Mouse (Mus musculus): ENCODE measurements around the gene Rasl10b. TPM values are rescaled to one million over a fixed set of nuclear protein-coding genes. Genes with fewer than 3 reads are reported as not detected.

Rasl10b gene
- polyA plus RNA-seq, 1 experiment from 2014 or later: 2.4 TPM

Other genes with a start within 250 kb of the Rasl10b start
- gene Slfn4, start 234.0 kb upstream of the Rasl10b start, polyA plus RNA-seq (2015; fragmentation: Nextera tagmentation; extraction: Ambion mirVana): 0.73 and 0.76 TPM in 2 replicates
- 0.53 and 0.88 TPM in 2 replicates for gene Slfn3, start 217.8 kb upstream of the Rasl10b start, polyA plus RNA-seq (2015; fragmentation: Nextera tagmentation; extraction: Ambion mirVana)
- 1.1 and 2.6 TPM in 2 replicates for gene Slfn14, start 122.4 kb upstream of the Rasl10b start, polyA plus RNA-seq (2015; fragmentation: Nextera tagmentation; extraction: Ambion mirVana)
- gene Ap2b1, start 110.1 kb upstream of the Rasl10b start, polyA plus RNA-seq (2015; fragmentation: Nextera tagmentation; extraction: Ambion mirVana): 42.3 and 53.0 TPM in 2 replicates
- gene Pex12, start 106.6 kb upstream of the Rasl10b start, polyA plus RNA-seq (2015; fragmentation: Nextera tagmentation; extraction: Ambion mirVana): 14.0 TPM in 2 replicates
- gene Gas2l2, start 20.3 kb downstream of the Rasl10b start, polyA plus RNA-seq (2015; fragmentation: Nextera tagmentation; extraction: Ambion mirVana): 0.08 TPM in 1 of 2 replicates, not detected in the other
- gene 1700020L24Rik, start 28.5 kb downstream of the Rasl10b start, polyA plus RNA-seq (2015; fragmentation: Nextera tagmentation; extraction: Ambion mirVana): 0.72 and 1.1 TPM in 2 replicates
- gene Mmp28, start 53.9 kb downstream of the Rasl10b start, polyA plus RNA-seq (2015; fragmentation: Nextera tagmentation; extraction: Ambion mirVana): 2.4 and 3.1 TPM in 2 replicates
- 13.4 and 14.9 TPM in 2 replicates for gene Taf15, start 63.9 kb downstream of the Rasl10b start, polyA plus RNA-seq (2015; fragmentation: Nextera tagmentation; extraction: Ambion mirVana)
- gene Heatr9, start 113.0 kb downstream of the Rasl10b start, polyA plus RNA-seq (2015; fragmentation: Nextera tagmentation; extraction: Ambion mirVana): not detected in 2 replicates
- gene Ccl5, start 121.4 kb downstream of the Rasl10b start, polyA plus RNA-seq (2015; fragmentation: Nextera tagmentation; extraction: Ambion mirVana): 1.6 and 1.7 TPM in 2 replicates
- gene Ccl9, start 169.5 kb downstream of the Rasl10b start, polyA plus RNA-seq (2015; fragmentation: Nextera tagmentation; extraction: Ambion mirVana): 12.9 and 14.2 TPM in 2 replicates
- gene Ccl6, start 183.9 kb downstream of the Rasl10b start, polyA plus RNA-seq (2015; fragmentation: Nextera tagmentation; extraction: Ambion mirVana): 12.5 and 16.1 TPM in 2 replicates
- gene Rpl9-ps1, start 236.5 kb downstream of the Rasl10b start, polyA plus RNA-seq (2015; fragmentation: Nextera tagmentation; extraction: Ambion mirVana): not detected in 2 replicates
- gene Ccl3, start 240.2 kb downstream of the Rasl10b start, polyA plus RNA-seq (2015; fragmentation: Nextera tagmentation; extraction: Ambion mirVana): 0.66 and 1.0 TPM in 2 replicates

Measured in stomach, embryonic 15.5 days (tissue).